ENCODE assay signal across 43 mouse cellular contexts in the genomic region with DNA sequence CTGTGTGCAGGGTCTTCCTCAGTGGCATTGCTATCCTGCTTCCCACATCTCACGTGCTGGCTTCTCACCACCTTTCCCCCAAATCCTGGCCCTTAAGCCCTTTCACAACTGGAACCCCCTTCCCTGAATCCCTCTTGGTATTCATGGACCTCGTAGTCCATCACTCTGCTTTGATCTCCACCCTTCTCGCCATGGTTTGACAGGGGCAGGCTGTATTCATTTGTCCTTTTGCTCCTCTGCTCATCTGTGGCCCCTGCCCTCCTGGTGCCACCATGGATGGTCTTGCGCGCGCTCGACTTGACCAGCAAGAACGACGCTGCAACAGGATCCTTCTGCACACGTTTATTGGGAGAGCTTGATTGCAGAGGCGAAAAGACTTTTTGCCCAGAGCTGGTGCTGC. TPM values are rescaled to one million over a fixed set of nuclear protein-coding genes. Genes with fewer than 3 reads are reported as not detected.
"Had no signal": no experiment of that assay in that cellular context is flagged by ENCODE, and none has a peak within 500 bp of the region (broad histone marks: within the 10 kb centered on the region; RNA-seq: fewer than 3 reads in every experiment).

No protein-coding gene starts in this region.

- ATAC-seq: inflammation-experienced regulatory T-cells, adult 6 months; intestine, embryonic 15.5 days; intestine, embryonic 16.5 days; intestine, postnatal 0 days had no signal

- H3K4me2 ChIP-seq: heart, embryonic 11.5 days; heart, embryonic 12.5 days; heart, embryonic 13.5 days; heart, embryonic 15.5 days; hindbrain, embryonic 12.5 days; hindbrain, embryonic 13.5 days; hindbrain, embryonic 14.5 days; hindbrain, embryonic 15.5 days; intestine, embryonic 15.5 days; kidney, embryonic 15.5 days had no signal

- H3K27me3 ChIP-seq: heart, embryonic 12.5 days; hindbrain, embryonic 12.5 days; hindbrain, embryonic 13.5 days; hindbrain, embryonic 15.5 days; intestine, embryonic 15.5 days had no signal

- H3K4me1 ChIP-seq: heart, embryonic 12.5 days had no signal

- DNase-seq: heart, postnatal 10 days; kidney, adult 11 months; kidney, adult 18-20 months; kidney, adult 2 months; kidney, adult 9 months; kidney, postnatal 36 days; layer of hippocampus, adult 9-11 months; layer of hippocampus, postnatal 36 days had no signal

- H3K9me3 ChIP-seq: heart, embryonic 10.5 days; heart, embryonic 12.5 days; heart, embryonic 13.5 days; heart, embryonic 15.5 days; hindbrain, embryonic 10.5 days; hindbrain, embryonic 12.5 days; hindbrain, embryonic 13.5 days; hindbrain, embryonic 15.5 days; intestine, embryonic 15.5 days; kidney, embryonic 15.5 days had no signal

- H3K9ac ChIP-seq: heart, embryonic 12.5 days; heart, embryonic 13.5 days; heart, embryonic 15.5 days; hindbrain, embryonic 12.5 days; hindbrain, embryonic 13.5 days; hindbrain, embryonic 14.5 days; hindbrain, embryonic 15.5 days; intestine, embryonic 15.5 days; kidney, embryonic 15.5 days had no signal

- H3K27ac ChIP-seq: heart, embryonic 10.5 days; heart, embryonic 13.5 days; heart, embryonic 15.5 days; hindbrain, embryonic 10.5 days; hindbrain, embryonic 12.5 days; hindbrain, embryonic 13.5 days; hindbrain, embryonic 14.5 days; hindbrain, embryonic 15.5 days; hindbrain, postnatal 0 days; intestine, embryonic 15.5 days; kidney, embryonic 15.5 days; kidney, postnatal 0 days; layer of hippocampus, adult 2 months had no signal

- H3K4me3 ChIP-seq: heart, embryonic 10.5 days; heart, embryonic 12.5 days; heart, embryonic 13.5 days; heart, embryonic 15.5 days; hindbrain, embryonic 10.5 days; hindbrain, embryonic 12.5 days; hindbrain, embryonic 13.5 days; hindbrain, embryonic 15.5 days; intestine, embryonic 15.5 days; kidney, embryonic 15.5 days; layer of hippocampus, adult 2 months had no signal

- H3K36me3 ChIP-seq: heart, embryonic 10.5 days; heart, embryonic 12.5 days; heart, embryonic 13.5 days; heart, embryonic 15.5 days; hindbrain, embryonic 10.5 days; hindbrain, embryonic 12.5 days; hindbrain, embryonic 13.5 days; hindbrain, embryonic 15.5 days; intestine, embryonic 15.5 days; kidney, embryonic 15.5 days had no signal

RNA-seq across cellular contexts. Expression of gene Capn8, which starts 5.3 kb away (rescaled TPM):
- total RNA-seq: heart, postnatal 10 days; heart, postnatal 14 days; heart, postnatal 25 days; heart, postnatal 36 days; heart, postnatal 4 days; hematopoietic stem cell, adult 5-6 weeks; hindbrain, postnatal 0 days; layer of hippocampus, adult 18-20 months; layer of hippocampus, adult 2 months; layer of hippocampus, adult 8-10 months; layer of hippocampus, postnatal 10 days; layer of hippocampus, postnatal 14 days; layer of hippocampus, postnatal 25 days; layer of hippocampus, postnatal 36 days; left cerebral cortex, adult 18-20 months had no signal
- polyA plus RNA-seq: heart, embryonic 11.5 days; heart, embryonic 12.5 days; heart, embryonic 13.5 days; heart, embryonic 14.5 days; heart, embryonic 15.5 days; heart, embryonic 16.5 days; heart, postnatal 0 days; hindbrain, embryonic 11.5 days; hindbrain, embryonic 12.5 days; hindbrain, embryonic 14.5 days; hindbrain, embryonic 15.5 days; hindbrain, postnatal 0 days; inflammation-experienced regulatory T-cells, adult 6 months; kidney, embryonic 14.5 days; kidney, embryonic 15.5 days; kidney, embryonic 16.5 days had no signal
